Mouse (Mus musculus): ENCODE results near the gene Mogat1.
"Not testable (repeated sequence)": the region's sequence is repeated elsewhere in the genome, so short reads cannot be mapped to it uniquely, and the experiment has no call there.

Gene Mogat1

DNA sequence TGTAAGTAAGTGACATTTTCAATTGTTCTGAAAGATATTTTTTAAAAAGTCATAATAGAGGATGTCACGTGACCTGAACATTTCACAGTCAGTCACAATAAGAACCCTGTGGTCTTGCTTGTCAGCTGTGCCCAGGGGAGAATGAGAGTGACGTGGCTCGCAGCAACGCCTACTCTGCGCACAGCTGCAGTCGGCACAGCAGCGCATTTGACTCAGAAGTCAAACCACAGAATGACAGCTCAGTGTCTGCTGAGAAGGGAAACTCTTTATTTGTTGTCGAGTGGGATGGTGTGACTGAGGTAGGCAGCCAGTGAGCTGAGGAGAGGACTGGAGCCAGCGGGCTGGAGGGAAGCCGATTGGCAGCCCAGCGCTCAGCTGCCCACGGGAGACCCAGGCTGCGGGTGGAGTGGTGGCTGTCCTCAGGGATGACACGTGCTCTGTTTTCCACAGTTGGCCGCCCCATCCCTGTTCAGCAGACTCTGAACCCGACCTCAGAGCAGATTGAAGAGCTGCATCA, 26.8 kb downstream of the Mogat1 start:
- DNase-seq: peak; percentile 50 to 60

DNA sequence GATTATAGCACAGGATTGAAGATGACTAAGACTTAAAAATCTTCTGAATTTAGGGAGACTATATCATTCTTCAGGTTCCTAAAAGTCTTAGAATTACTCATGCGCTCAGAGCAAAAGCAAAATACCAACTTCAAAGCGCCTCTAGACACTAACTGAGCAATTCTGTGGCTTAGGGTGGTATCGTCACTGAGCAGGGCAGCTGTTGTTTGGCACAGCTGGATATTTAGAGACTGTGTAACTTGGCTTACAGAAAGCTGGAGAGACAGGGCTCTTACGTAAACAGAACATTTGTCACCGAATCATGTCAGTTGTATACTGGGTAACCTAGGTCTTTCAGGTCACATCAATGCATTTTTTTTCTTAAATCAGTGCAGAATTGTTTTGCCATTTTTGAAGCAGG, 27.6 kb downstream of the Mogat1 start:
- DNase-seq: no peak

DNA sequence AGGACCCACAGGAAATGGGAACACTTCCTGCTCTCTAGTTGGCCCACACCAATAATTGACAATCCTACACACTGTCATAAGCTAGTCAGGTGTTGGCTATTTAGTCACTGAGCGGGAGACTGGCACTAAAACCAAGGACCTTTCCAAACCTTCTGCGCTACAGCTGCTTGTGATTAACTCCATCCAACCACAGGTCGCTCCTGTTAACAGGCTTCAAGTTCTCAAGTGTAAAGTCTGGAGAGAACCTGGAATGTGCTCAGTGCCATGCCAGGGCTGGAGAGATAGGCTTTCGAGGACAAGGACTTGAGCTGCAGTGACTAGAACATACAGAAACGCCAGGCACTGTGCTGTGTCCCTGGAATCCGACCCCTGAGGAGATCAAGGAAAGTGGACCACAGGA, 28.4 kb downstream of the Mogat1 start:
- DNase-seq: no peak

DNA sequence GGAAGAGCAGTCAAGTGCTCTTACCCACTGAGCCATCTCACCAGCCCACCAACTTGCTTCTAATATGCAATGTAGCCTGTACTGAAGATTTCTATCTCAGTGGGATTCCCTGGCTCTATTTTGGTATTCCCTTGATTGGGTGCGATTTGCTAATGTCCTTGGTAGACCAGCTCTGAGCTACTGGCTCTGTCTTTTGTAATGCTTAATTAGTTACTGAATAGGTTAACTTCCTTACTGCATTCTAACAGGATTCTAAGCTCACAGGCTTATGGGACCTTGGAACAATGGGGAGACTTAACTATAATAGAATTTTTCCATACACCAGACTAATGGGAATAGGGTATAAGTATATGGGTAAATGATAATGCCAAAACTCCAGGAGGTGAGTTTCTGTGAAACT, 32.8 kb downstream of the Mogat1 start:
- not testable (repeated sequence) for DNase-seq

DNA sequence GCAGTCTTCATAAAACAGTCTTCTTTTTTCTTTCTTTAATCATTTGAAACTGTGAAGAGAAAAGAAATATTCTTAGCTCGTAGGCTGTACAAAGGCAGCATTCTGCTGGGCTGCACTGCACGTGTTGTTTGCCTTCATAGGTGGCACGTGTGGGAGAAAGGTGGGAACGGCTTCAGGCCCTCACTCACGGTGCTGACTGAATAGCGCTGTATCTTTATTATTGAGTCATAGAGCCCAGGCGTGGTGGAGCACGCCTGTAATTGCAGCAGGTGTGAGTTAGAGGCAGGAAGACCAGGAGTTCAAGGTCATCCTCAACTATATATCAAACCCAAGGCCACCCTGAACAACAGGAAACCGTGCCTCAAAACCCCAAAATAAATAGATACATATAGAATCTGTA, 35.5 kb downstream of the Mogat1 start:
- no peak for DNase-seq

DNA sequence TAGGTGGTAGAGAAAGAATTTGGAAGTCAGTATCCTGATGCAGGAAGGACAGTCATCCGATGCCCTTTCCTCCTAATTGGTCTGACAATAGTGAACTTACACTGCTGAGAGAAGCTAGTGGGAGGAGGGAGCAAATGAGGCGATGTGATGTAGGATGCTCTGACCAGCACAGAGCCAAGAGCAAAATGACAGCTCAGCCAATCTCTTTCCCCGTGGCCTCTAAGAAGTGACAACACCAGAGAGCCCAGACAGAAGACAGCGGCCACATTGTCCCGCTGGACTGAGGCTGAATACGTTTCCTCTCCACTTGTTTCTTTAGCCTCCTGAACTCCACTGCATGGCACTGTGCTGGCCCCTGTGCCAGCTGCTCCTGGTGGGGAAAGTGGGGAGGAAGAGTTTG, 38.2 kb downstream of the Mogat1 start:
- no peak for DNase-seq

DNA sequence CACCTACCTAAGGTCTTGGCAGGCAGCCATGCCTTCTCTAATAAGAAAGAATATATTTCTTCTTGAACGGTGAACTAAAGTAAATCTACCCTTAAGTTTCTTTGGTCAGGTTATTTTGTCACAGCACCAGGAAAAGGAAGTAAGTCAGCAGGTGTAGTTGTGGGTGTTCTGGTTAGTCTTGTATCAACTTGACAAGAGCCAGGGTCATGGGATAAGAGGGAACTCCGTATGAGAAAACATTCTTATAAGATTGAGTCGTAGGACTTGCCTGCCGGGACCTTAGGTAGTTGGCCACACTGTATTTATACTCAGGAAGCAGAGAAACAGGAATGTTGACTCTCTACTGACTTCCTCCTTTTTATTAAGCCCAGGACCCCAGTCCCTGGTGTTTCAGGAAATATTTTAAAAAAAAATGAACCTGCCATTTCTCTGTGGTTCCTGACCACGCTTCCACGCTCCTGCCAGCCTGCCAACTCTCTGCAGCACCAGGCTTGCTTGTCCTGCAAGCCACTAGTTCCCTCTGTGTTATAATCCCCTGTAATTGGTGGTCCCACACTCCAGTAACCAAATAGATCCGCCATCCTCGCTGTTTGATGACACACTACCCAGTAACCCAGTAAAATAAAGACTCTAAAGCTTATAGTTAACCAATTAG, 43.3 kb downstream of the Mogat1 start:
- DNase-seq: no peak

DNA sequence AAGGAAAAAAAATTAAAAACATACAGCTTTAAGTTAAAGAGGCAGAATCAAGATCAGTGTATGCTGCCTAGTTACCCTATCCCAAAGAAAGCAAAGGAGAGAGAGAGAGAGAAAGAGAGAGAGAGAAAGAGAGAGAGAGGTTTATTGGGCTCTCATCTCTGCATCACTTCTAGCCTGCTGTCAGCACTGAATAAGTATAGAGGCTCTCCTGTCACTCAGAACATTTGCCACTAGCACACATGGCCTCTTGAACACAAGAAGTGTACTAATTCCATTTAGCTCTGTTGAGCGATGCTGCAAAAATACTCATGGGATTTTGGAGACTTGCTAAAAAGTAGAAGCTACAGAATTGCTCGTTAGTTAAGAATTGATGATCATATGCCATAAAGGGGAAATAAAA, 56.2 kb downstream of the Mogat1 start:
- no peak for DNase-seq

DNA sequence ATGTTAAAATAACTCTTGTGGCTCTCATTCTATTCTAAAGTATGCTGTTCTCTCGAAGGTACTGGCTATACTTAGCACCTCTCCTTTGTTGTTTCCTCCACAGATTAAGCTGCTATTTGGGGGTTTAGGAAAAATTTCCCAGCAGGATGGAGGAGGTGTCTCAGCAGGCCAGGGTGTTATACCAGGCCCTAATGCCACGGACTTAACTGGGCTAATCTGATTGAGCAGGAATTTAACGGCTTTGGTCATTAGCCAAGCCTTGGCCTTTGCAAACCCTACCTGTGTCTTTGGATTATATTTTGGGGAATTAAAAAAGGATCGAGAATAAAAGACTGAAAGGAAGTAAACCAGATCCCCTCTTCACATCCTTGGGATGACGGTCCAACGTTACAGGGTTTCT, 56.6 kb downstream of the Mogat1 start:
- DNase-seq: no peak

DNA sequence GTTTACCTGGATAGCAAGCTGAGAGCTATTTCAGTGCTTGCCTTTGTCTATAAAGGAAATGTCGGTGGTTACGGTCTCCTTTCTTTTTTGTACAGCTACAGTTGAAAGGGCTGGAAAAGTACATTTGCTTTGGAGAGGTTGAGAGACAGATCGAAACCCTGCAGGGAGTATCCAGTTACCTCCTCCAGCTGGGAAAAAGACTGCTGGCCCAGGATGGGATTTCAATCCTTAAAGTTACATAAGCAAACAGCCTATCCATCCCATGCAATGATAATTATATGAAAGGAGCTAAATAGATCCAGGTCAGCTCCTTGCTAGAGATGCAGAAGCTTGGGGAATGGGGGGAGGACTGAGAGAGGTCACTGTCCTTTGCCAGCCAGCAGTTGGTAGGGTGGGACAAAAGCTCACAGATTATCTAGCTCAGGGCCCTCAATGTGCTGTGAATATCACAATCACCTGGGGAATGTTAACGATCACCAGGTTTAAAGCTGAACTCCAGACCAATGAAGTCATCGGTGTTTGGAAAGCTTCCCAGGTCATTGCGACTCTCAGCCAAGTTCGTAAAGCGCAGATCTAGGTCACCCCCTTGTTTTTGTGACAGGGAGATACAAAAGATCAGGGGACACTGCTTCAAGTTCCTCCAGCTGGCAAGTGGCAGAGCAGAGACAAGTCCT, 57.2 kb downstream of the Mogat1 start:
- peak in 1 of 2 experiments; percentile 25 for DNase-seq

DNA sequence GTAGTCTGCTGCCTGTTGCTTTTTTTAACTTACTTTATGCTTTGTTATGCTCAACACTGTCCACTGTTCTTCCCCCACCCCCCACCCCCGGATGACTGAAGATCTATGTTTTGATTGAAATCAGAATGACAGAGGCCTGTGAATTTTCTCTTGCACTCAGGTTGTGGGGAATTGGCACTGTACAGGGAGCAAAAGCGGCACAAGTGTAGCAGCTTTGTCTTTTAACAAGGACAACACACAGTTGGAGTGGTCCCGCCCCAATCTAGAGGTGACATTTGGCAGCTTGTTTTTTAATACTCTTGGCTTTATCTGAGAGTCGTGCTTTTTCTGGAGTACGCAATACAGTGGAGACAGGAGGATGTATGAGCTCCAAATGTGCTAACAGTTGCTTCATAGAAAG, 58.8 kb downstream of the Mogat1 start:
- DNase-seq: peak in 1 of 2 experiments; percentile 20

DNA sequence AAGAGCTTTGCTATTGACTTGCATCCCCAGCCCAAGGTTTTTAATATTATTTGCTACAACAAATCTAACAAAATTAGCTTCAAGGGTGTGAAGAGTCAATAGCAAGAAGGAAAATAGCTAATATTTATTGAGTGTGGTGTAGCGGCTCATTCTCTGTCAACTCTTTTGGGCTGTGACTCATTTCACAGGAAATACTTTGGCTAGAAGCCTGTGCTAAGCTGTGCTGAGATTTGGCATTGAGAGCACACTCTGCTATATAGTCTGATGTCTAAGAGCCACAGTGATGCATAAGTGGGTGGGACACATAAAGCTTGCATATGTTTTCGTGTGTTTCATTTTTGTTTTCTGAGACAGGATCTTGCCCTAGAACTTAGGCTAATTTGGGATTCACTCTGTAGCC, 74.3 kb downstream of the Mogat1 start:
- DNase-seq: no peak

DNA sequence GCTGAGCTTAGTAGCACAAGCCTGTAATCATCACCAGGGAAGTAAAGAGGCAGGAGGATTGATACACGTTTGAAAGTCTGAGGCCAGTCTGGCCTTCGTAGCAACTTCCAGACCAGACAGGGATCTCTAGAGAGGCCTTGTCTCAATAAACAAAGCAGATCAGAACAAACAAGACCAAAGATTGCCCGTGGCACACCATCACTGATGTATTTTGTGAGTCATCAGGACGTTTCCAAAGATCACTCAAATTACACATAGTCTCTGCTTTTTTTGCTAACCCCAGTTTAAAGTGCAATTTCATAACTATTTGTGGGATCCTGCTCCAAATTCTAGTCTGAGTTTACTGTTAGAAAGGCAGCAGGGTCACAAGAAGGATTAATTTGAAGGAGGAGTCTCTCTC, 76.2 kb downstream of the Mogat1 start:
- DNase-seq: no peak

Data from lung, adult 18-20 months (tissue).